8 mouse cellular contexts compared by ENCODE assay signal in the genomic region with DNA sequence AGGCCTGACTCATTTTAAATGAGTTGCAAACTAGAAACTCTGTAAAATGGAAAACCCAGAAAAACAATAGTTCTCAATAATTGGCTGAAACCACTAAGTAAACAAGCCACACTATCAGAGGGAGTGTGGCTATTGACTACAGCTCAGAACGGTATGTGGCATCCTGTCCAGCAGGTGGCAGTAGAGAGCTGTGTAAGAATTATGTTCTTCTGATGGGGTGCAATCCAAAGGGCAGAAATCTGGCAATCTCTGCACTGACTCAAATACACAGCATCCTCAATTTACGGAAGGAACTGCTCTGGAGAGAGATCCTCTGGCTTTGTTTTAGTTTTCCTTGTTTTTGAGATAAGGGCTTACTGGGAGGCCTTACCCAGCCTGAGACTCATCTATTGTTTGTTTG. TPM values are rescaled to one million over a fixed set of nuclear protein-coding genes. Genes with fewer than 3 reads are reported as not detected.
DNase-seq lines count a peak whose midpoint lies in the region; ATAC-seq lines count a peak whose summit lies in the region.

No protein-coding gene starts in this region.

- H3K4me3 ChIP-seq in kidney, embryonic 14.5 days (ENCODE audit: low read length): no peak overlapping the region
- H3K4me3 ChIP-seq in liver, embryonic 11.5 days (ENCODE audit: low read depth, low read length): no peak overlapping the region
- H3K4me3 ChIP-seq in neural tube, embryonic 11.5 days (ENCODE audit: low read depth, low read length): no peak overlapping the region

- H3K4me1 ChIP-seq in kidney, embryonic 14.5 days (ENCODE audit: control insufficient read depth, insufficient read depth, low read length): no peaks in the 10 kb centered on the region
- no peaks in the 10 kb centered on the region for H3K4me1 ChIP-seq in liver, embryonic 11.5 days (replicated peaks; ENCODE audit: control insufficient read depth, insufficient read depth, low read length)
- H3K4me1 ChIP-seq in neural tube, embryonic 11.5 days (ENCODE audit: control insufficient read depth, insufficient read depth, low read length): no peaks in the 10 kb centered on the region

- no peaks in the 10 kb centered on the region for H3K9me3 ChIP-seq in kidney, embryonic 14.5 days (ENCODE audit: control insufficient read depth, low read length)
- H3K9me3 ChIP-seq in liver, embryonic 11.5 days (ENCODE audit: control insufficient read depth, low read length): no peaks in the 10 kb centered on the region
- H3K9me3 ChIP-seq in neural tube, embryonic 11.5 days (ENCODE audit: control insufficient read depth, low read length): no peaks in the 10 kb centered on the region

- no peak overlapping the region for H3K9ac ChIP-seq in kidney, embryonic 14.5 days (ENCODE audit: low read depth, low read length)
- H3K9ac ChIP-seq in liver, embryonic 11.5 days (ENCODE audit: low read depth, low read length): no peak overlapping the region
- no peak overlapping the region for H3K9ac ChIP-seq in neural tube, embryonic 11.5 days (ENCODE audit: low read length)

- no peak overlapping the region for H3K4me2 ChIP-seq in kidney, embryonic 14.5 days (replicated peaks; ENCODE audit: low read depth, low read length)
- no peak overlapping the region for H3K4me2 ChIP-seq in liver, embryonic 11.5 days
- H3K4me2 ChIP-seq in neural tube, embryonic 11.5 days (ENCODE audit: low read depth): no peak overlapping the region

- H3K27ac ChIP-seq in kidney, embryonic 14.5 days (ENCODE audit: low read depth, low read length): no peak overlapping the region
- no peak overlapping the region for H3K27ac ChIP-seq in liver, embryonic 11.5 days (ENCODE audit: low read depth, low read length)
- H3K27ac ChIP-seq in neural tube, embryonic 11.5 days (ENCODE audit: low read depth, low read length): no peak overlapping the region

- DNase-seq in A20 (ENCODE audit: low read depth, low spot score): peak; percentile 82
- peak; percentile 82 for DNase-seq in adrenal gland, adult 8-10 months
- DNase-seq in embryo, embryonic 11 days: peak; percentile 91
- DNase-seq in heart, adult 18-20 months: peak; percentile 93 to 95
- DNase-seq in liver, embryonic 11.5 days (ENCODE audit: low spot score): peak; percentile 63
- DNase-seq in neural tube, embryonic 11.5 days (ENCODE audit: low spot score): peak; percentile 81
- peak; percentile 90 for DNase-seq in testis, postnatal 10 days (ENCODE audit: low spot score)

- ATAC-seq in kidney, embryonic 14.5 days (ENCODE audit: low FRiP score, low TSS enrichment): peak; percentile 86
- no peak for ATAC-seq in liver, embryonic 11.5 days (replicated peaks; ENCODE audit: low FRiP score)
- ATAC-seq in neural tube, embryonic 11.5 days (ENCODE audit: insufficient read depth, low FRiP score, low TSS enrichment): no peak

- 6% methylated on average over 2 of the region's 2 CpGs for WGBS in kidney, embryonic 14.5 days
- WGBS in liver, embryonic 11.5 days: 4% methylated on average over 2 of the region's 2 CpGs
- 4% methylated on average over 2 of the region's 2 CpGs for WGBS in neural tube, embryonic 11.5 days

- H3K36me3 ChIP-seq in kidney, embryonic 14.5 days (ENCODE audit: control insufficient read depth, insufficient read depth, low read length): no peaks in the 10 kb centered on the region
- H3K36me3 ChIP-seq in liver, embryonic 11.5 days (ENCODE audit: control insufficient read depth, insufficient read depth, low read length): no peaks in the 10 kb centered on the region
- H3K36me3 ChIP-seq in neural tube, embryonic 11.5 days (ENCODE audit: control insufficient read depth, insufficient read depth, low read length): no peaks in the 10 kb centered on the region

- no peaks in the 10 kb centered on the region for H3K27me3 ChIP-seq in kidney, embryonic 14.5 days (ENCODE audit: control insufficient read depth, insufficient read depth, low read length)
- H3K27me3 ChIP-seq in liver, embryonic 11.5 days (replicated peaks; ENCODE audit: control insufficient read depth, insufficient read depth, low read length): no peaks in the 10 kb centered on the region
- no peaks in the 10 kb centered on the region for H3K27me3 ChIP-seq in neural tube, embryonic 11.5 days (ENCODE audit: control insufficient read depth, insufficient read depth, low read length)

RNA-seq across cellular contexts. Expression of a gene that starts 15.9 kb away (rescaled TPM):
- total RNA-seq in adrenal gland, adult 8-10 months (2022): 1 to 10 TPM in 3 of 4 experiments, under 1 TPM in 1; 0.94 to 1.8 (median 1.2) TPM
- total RNA-seq in heart, adult 18-20 months (2021): under 1 TPM; 0.35 to 0.75 TPM
- 0.33 and 0.47 TPM in 2 replicates for polyA plus RNA-seq in kidney, embryonic 14.5 days (2014; fragmentation: Nextera tagmentation; extraction: Ambion mirVana)
- polyA plus RNA-seq in liver, embryonic 11.5 days (2014; fragmentation: Nextera tagmentation; extraction: Ambion mirVana): 1.1 TPM in 2 replicates
- polyA plus RNA-seq in neural tube, embryonic 11.5 days (2014; fragmentation: Nextera tagmentation; extraction: Ambion mirVana): 0.53 and 0.65 TPM in 2 replicates

RNA-seq across cellular contexts. Expression of a gene that starts 59.2 kb away (rescaled TPM):
- total RNA-seq in adrenal gland, adult 8-10 months (2022): 1 to 10 TPM; 3.7 to 7.2 (median 6.2) TPM
- under 1 TPM; 0.51 to 0.55 TPM for total RNA-seq in heart, adult 18-20 months (2021)
- polyA plus RNA-seq in kidney, embryonic 14.5 days (2014; fragmentation: Nextera tagmentation; extraction: Ambion mirVana): 8.6 and 11.3 TPM in 2 replicates
- 3.7 and 5.4 TPM in 2 replicates for polyA plus RNA-seq in liver, embryonic 11.5 days (2014; fragmentation: Nextera tagmentation; extraction: Ambion mirVana)
- polyA plus RNA-seq in neural tube, embryonic 11.5 days (2014; fragmentation: Nextera tagmentation; extraction: Ambion mirVana): 14.1 and 15.0 TPM in 2 replicates
